Mouse (Mus musculus) embryonic facial prominence, embryonic 15.5 days (tissue): ENCODE measurements around the gene Tmco4. TPM values are rescaled to one million over a fixed set of nuclear protein-coding genes. Genes with fewer than 3 reads are reported as not detected.

Experiments used
- ATAC-seq: fragments of 200-750 bp; cut with Nextera tagmentation; 2 replicates; pipeline ENCODE4 v1.8.0; 2017; ENCODE audit warnings: low read depth, moderate TSS enrichment; ENCODE audit not compliant: insufficient number of reproducible peaks, low FRiP score, low TSS enrichment
- H3K27ac ChIP-seq: fragments of 300-500 bp; sonication (generic); replicated peaks from 2 replicates; pipeline ENCODE4 v1.5.1; 2015; ENCODE audit warnings: mild to moderate bottlenecking, inconsistent platforms
- H3K27me3 ChIP-seq: fragments of 300-500 bp; sonication (generic); 2 replicates; pipeline ENCODE4 v1.6.1; 2015; ENCODE audit warnings: inconsistent platforms
- H3K36me3 ChIP-seq: fragments of 300-500 bp; sonication (generic); 2 replicates; pipeline ENCODE4 v1.6.1; 2015; ENCODE audit warnings: mild to moderate bottlenecking, inconsistent platforms
- H3K4me1 ChIP-seq: fragments of 300-500 bp; sonication (generic); 2 replicates; pipeline ENCODE4 v1.6.1; 2015; ENCODE audit warnings: inconsistent platforms
- H3K4me2 ChIP-seq: fragments of 300-500 bp; sonication (generic); replicated peaks from 2 replicates; pipeline ENCODE4 v1.6.1; 2015; ENCODE audit warnings: mild to moderate bottlenecking, inconsistent platforms
- H3K4me3 ChIP-seq: fragments of 300-500 bp; sonication (generic); replicated peaks from 2 replicates; pipeline ENCODE4 v1.5.1; 2015; ENCODE audit warnings: mild to moderate bottlenecking, inconsistent platforms
- H3K9ac ChIP-seq: fragments of 300-500 bp; sonication (generic); 2 replicates; pipeline ENCODE4 v1.6.1; 2015; ENCODE audit warnings: inconsistent platforms
- H3K9me3 ChIP-seq: fragments of 300-500 bp; sonication (generic); replicated peaks from 2 replicates; pipeline ENCODE4 v1.6.1; 2016; ENCODE audit warnings: inconsistent platforms
- WGBS: fragments of 180-500 bp; shearing (Covaris S2); methylation state at CpG from one replicate; pipeline ENCODE4 v1.1.7; 2015; 5-methylcytosine and 5-hydroxymethylcytosine counted together
- polyA plus RNA-seq: library from polyadenylated mRNA; unstranded; fragments of >200 nt; fragmentation: Nextera tagmentation; extraction: Ambion mirVana; gene quantifications from 2 replicates; pipeline ENCODE4 v1.2.1, GENCODE M21; 2015

The Tmco4 gene
- polyA plus RNA-seq, 1 experiment from 2014 or later, result 6.4 TPM

DNA sequence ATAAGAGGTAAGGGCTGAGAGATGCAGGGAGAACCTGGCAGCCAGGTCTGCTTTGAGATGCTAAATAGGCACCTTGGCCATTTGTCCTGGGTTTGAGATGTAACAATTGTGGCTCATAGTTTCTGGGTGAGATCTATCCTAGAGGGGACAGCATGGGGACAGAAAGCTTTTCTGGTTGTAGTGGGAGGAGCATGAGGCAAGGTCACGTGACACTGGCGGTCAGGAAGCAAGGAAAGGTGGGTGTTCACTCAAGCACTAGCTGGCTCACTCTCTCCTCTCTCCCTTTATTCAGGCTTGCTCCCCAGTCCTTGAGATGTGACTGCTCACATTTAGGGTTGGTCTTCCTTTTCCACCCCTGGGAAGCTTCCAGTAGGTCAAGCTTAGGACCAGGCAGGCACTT lies 28.3 kb downstream of the Tmco4 start:
- H3K27ac ChIP-seq, result no peak overlapping the region
- 51% methylated on average over 2 of the region's 2 CpGs for WGBS

DNA sequence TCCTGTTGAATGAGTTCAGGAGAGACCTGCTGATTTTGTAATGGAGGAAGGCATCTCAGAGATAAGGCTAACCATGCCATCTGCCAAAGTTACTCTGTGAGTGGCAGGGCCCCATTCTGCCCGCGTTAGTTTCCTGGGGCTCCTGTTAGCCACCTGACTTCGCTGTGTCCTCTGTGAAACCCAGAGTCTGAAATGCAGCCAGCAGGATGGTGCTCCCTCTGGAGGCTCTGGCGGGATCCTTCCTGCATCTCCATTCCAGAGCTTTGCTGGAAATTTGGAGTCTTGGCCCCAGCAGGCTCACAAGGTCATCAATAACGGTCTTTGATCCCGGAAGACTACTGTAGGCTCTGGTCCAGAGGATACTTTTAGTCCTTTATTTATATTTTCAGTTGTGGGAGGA lies 28.7 kb downstream of the Tmco4 start:
- no peak for ATAC-seq
- no peaks in the 10 kb centered on the region for H3K4me1 ChIP-seq

More for the DNA sequence above, 28.3 kb downstream of the Tmco4 start:
- Histone ChIP-seq H3K27me3 (no peaks in the 10 kb centered on the region), H3K4me1 (no peaks in the 10 kb centered on the region), H3K36me3 (peaks cover 5% of the 10 kb centered on the region; the same call in 1 of the 2 replicates), H3K9me3 (no peaks in the 10 kb centered on the region), H3K4me3 (no peak overlapping the region), H3K4me2 (no peak overlapping the region), H3K9ac (no peak overlapping the region)
- ATAC-seq, result no peak

DNA sequence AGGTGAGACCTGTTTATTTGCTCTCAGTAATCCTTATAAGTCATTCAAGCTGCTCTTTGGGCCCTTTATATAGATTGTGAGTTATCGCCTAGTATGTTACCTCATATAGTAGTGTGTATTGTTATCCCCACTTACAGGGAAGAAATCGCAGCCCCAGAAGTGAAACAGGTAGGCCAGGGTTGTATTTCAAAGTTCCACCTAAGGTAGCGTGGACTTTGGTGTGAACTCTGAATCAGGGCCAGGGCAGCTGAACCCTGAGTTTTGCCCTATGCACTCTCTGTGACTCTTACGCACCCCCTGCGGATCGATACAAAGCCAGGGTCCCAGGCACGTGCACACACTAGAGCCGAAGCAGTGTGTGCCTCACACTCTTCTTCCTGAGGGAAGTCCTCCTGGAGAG lies 31.4 kb downstream of the Tmco4 start:
- ATAC-seq, result no peak
- Histone ChIP-seq H3K27ac (no peak overlapping the region), H3K4me2 (no peak overlapping the region), H3K9me3 (no peaks in the 10 kb centered on the region), H3K4me1 (no peaks in the 10 kb centered on the region), H3K9ac (no peak overlapping the region), H3K27me3 (no peaks in the 10 kb centered on the region), H3K4me3 (no peak overlapping the region), H3K36me3 (no peaks in the 10 kb centered on the region)
- WGBS, result 77% methylated on average over 8 of the region's 8 CpGs

More for the DNA sequence above, 28.7 kb downstream of the Tmco4 start:
- H3K4me3 ChIP-seq, result no peak overlapping the region
- 28% methylated on average over 6 of the region's 6 CpGs for WGBS
- no peaks in the 10 kb centered on the region for H3K27me3 ChIP-seq
- H3K36me3 ChIP-seq, result peaks cover 5% of the 10 kb centered on the region; the same call in 1 of the 2 replicates
- no peak overlapping the region for H3K9ac ChIP-seq
- no peak overlapping the region for H3K27ac ChIP-seq
- no peak overlapping the region for H3K4me2 ChIP-seq
- no peaks in the 10 kb centered on the region for H3K9me3 ChIP-seq

DNA sequence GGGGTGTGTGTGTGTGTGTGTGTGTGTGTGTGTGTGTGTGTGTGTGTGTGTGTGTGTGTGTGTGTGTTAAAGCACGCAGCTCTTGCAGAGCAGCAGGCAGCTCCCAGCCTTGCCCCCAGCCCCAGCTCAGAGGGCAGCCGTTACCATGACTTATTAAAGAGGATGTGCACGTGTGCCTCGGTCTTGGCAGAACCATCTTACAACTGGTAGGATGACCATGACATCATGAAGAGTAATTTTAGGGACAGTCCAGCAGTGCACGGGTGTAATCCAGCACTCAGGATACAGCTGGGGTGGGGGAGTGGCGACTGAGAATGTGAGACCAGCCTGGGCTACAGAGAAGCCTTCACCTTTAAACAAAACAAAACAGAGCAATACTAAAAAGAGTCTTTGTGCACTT lies 32.5 kb downstream of the Tmco4 start:
- no peak overlapping the region for H3K27ac ChIP-seq
- H3K4me2 ChIP-seq, result no peak overlapping the region
- no peak overlapping the region for H3K4me3 ChIP-seq
- no peak overlapping the region for H3K9ac ChIP-seq
- no peaks in the 10 kb centered on the region for H3K9me3 ChIP-seq
- no peak for ATAC-seq
- H3K27me3 ChIP-seq, result no peaks in the 10 kb centered on the region
- WGBS, result 47% methylated on average over 6 of the region's 6 CpGs
- H3K4me1 ChIP-seq, result no peaks in the 10 kb centered on the region
- no peaks in the 10 kb centered on the region for H3K36me3 ChIP-seq

DNA sequence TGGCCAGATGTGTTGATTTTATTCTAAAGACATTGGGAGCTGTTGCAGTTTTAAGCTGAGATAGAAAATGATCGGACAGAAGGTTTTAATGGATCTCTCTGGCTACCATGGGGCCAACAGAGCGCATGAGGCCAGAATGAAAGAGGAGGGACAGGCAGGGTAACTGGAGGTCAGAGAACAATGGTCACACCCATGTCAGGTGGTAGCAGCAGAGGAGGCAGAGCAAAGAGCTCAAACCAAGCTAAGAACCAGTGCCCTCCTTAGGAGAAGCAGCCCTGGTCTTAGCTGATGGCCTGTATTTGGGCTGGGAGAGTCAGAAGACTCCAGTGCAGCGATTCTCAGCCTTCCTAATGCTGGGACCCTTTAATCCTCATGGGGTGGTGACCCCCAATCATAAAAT lies 34.7 kb downstream of the Tmco4 start:
- WGBS, result 77% methylated on average over 3 of the region's 3 CpGs
- no peaks in the 10 kb centered on the region for H3K4me1 ChIP-seq
- H3K9me3 ChIP-seq, result no peaks in the 10 kb centered on the region
- no peaks in the 10 kb centered on the region for H3K27me3 ChIP-seq
- no peak overlapping the region for H3K27ac ChIP-seq
- no peak overlapping the region for H3K9ac ChIP-seq
- H3K4me2 ChIP-seq, result no peak overlapping the region
- H3K36me3 ChIP-seq, result no peaks in the 10 kb centered on the region
- no peak for ATAC-seq
- no peak overlapping the region for H3K4me3 ChIP-seq

DNA sequence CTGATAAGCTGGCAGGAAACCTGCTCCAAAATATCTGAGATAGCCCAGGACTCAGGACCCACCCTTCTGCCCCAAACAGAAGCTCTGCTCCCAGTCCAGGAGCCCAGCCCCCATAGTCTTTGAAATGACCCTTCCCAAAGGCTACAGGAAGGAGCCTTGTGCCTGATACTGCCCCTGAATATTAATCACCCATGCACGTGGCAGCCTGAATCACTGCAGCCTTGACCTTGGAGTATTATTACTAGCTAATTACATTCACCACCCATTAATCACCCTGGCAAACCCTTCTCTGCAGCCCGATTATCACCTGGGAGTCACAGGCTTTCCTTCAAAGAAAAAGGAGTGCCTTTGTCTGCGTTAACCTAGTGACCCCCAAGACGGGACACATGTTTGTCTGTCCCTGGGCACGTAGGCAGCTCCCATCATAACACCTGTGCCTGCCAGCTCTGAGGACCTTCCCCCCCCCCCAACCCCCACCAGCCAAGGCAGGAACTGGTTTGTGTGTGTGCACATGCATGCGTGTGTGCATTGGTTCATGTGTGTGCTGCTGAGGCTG lies 35.4 kb downstream of the Tmco4 start:
- WGBS, result 65% methylated on average over 6 of the region's 6 CpGs
- no peak overlapping the region for H3K4me2 ChIP-seq
- ATAC-seq, result no peak
- H3K36me3 ChIP-seq, result no peaks in the 10 kb centered on the region
- no peaks in the 10 kb centered on the region for H3K27me3 ChIP-seq
- H3K9me3 ChIP-seq, result no peaks in the 10 kb centered on the region
- H3K27ac ChIP-seq, result no peak overlapping the region
- no peak overlapping the region for H3K9ac ChIP-seq
- no peaks in the 10 kb centered on the region for H3K4me1 ChIP-seq
- no peak overlapping the region for H3K4me3 ChIP-seq

DNA sequence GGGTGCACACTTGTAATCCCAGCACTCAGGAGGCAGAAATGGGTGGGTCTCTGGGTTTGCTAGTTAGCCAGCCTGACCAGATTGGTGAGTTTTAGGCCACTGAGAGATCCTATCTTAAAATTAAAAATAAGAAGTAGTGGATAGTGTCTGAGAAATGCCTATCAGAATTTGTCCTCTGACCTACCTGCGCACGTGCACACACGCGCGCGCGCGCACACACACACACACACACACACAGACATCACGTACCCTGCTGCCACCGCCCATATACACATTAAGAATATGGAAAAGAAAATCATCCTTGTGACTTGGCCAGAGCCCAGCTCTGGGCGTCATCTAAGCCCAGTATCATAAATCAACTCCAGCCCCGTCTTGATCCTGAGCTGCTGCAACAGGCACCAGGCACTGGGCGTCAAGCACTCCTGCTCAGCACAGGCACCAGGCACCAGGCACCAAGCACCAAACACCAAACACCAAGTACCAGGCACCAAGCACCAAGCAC lies 38.6 kb downstream of the Tmco4 start:
- Histone ChIP-seq H3K27me3 (no peaks in the 10 kb centered on the region), H3K4me2 (no peak overlapping the region), H3K27ac (no peak overlapping the region), H3K4me3 (no peak overlapping the region), H3K9ac (no peak overlapping the region), H3K4me1 (no peaks in the 10 kb centered on the region), H3K9me3 (no peaks in the 10 kb centered on the region), H3K36me3 (no peaks in the 10 kb centered on the region)
- ATAC-seq, result no peak
- 89% methylated on average over 13 of the region's 13 CpGs for WGBS

DNA sequence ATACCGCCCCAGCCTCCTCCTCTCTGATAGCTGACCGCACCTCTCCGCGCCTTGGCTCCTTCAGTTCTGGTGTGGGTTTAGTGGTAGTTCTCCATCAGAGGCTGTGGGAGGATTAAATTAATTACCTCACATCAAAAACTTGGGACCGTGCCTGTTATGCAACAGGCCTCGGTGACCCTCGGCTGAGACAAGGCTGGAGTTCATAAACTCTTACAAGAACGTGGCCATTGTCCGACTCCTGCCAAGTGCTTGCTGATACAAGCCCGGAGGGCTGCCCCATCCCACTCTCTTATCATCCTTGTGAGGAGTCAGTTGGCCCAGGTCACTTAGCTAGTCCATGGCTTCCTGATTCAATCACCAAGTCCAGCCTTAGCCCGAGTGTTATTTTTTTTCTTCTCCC lies 40.6 kb downstream of the Tmco4 start:
- WGBS, result 88% methylated on average over 11 of the region's 11 CpGs

DNA sequence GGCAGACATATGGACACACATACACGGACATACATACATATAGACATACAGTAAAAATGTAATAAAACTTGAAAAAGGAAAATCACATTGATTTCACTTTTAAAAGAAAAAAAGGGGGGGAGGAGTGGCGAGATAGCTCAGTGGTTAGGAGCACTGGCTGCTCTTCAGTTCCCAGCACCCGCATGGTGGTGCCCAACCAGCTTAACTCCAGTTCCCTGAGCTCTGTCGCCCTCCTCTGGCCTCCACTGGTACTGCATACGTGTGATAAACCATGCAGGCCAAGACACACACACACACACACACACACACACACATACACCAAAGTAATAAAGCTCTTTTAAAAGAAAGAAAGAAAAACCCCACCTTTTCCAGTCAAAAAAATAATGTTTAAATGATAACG lies 42.1 kb downstream of the Tmco4 start:
- ATAC-seq, result no peak
- no peak overlapping the region for H3K4me2 ChIP-seq
- no peak overlapping the region for H3K27ac ChIP-seq
- WGBS, result 83% methylated on average over 6 of the region's 6 CpGs
- H3K4me3 ChIP-seq, result no peak overlapping the region
- no peaks in the 10 kb centered on the region for H3K9me3 ChIP-seq
- H3K9ac ChIP-seq, result no peak overlapping the region
- H3K27me3 ChIP-seq, result no peaks in the 10 kb centered on the region
- no peaks in the 10 kb centered on the region for H3K36me3 ChIP-seq
- H3K4me1 ChIP-seq, result no peaks in the 10 kb centered on the region

More for the DNA sequence above, 40.6 kb downstream of the Tmco4 start:
- Histone ChIP-seq H3K27ac (no peak overlapping the region), H3K4me1 (no peaks in the 10 kb centered on the region), H3K27me3 (no peaks in the 10 kb centered on the region), H3K4me3 (no peak overlapping the region), H3K4me2 (no peak overlapping the region), H3K36me3 (no peaks in the 10 kb centered on the region), H3K9me3 (no peaks in the 10 kb centered on the region), H3K9ac (no peak overlapping the region)
- no peak for ATAC-seq

DNA sequence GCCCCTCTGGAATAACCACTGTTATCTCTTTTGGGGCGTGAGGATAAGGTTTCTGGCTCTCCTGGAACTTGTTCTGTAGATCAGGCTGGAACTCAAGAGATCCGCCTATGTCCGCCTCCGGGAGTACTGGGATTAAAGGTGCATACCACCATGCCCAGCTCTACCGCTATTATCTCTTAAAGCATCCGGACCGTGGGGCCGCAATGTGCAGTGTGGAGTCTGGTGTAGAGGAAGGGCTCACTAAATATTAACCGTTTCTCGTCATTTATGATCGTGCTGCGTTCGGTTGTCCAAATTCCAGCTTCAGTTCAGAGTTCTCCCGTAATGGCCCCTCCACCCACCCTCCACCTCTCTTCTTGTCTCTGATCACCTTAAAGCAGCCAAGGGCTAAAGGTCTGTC lies 45.7 kb downstream of the Tmco4 start:
- Histone ChIP-seq H3K9me3 (no peaks in the 10 kb centered on the region), H3K4me2 (no peak overlapping the region), H3K9ac (no peak overlapping the region), H3K36me3 (no peaks in the 10 kb centered on the region), H3K27me3 (no peaks in the 10 kb centered on the region), H3K4me3 (no peak overlapping the region), H3K27ac (no peak overlapping the region), H3K4me1 (no peaks in the 10 kb centered on the region)
- ATAC-seq, result no peak
- 78% methylated on average over 14 of the region's 14 CpGs for WGBS

DNA sequence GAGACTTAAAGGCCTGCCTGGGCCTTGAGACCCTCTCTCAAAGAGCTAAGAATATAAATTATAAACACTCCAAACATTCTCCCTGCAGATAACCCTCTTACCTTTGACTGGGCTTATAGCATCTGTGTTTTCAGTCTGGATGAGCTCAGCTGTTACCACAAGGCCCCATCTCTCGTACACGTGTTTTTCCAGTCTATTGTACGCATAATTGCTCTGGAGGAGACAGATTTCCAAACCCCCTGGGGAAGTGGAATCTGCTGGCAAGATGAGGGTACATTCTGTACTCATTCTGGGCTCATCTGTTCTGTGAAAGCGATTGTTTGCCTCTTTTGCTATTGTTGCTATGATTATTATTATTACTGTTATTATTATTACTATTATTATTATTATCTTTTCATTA lies 46.3 kb downstream of the Tmco4 start:
- no peak overlapping the region for H3K4me2 ChIP-seq
- H3K27me3 ChIP-seq, result no peaks in the 10 kb centered on the region
- H3K4me3 ChIP-seq, result no peak overlapping the region
- H3K9ac ChIP-seq, result no peak overlapping the region
- H3K36me3 ChIP-seq, result no peaks in the 10 kb centered on the region
- no peaks in the 10 kb centered on the region for H3K9me3 ChIP-seq
- no peaks in the 10 kb centered on the region for H3K4me1 ChIP-seq
- no peak overlapping the region for H3K27ac ChIP-seq
- 44% methylated on average over 4 of the region's 4 CpGs for WGBS
- ATAC-seq, result no peak

DNA sequence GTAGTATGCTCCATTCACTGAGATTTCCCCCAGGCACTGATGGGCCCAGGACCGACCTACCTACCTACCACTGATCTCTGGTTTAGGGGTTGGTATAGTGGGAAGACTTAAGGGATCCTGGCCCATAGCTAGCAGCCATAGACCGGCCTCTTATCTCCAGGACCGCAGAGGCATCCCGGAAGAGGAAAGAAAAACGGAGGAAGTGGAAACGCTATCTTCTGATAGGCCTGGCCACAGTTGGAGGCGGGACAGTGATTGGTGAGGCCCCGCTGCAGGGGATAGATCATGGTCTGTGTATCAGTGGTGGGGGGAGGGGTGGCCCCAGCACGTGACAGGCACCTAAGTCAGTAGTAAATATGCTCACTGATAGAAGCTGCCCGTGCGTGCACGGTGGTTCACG lies 46.7 kb downstream of the Tmco4 start:
- no peaks in the 10 kb centered on the region for H3K36me3 ChIP-seq
- H3K9me3 ChIP-seq, result no peaks in the 10 kb centered on the region
- no peak overlapping the region for H3K9ac ChIP-seq
- no peak overlapping the region for H3K4me2 ChIP-seq
- H3K4me3 ChIP-seq, result no peak overlapping the region
- ATAC-seq, result no peak
- 67% methylated on average over 13 of the region's 13 CpGs for WGBS
- no peak overlapping the region for H3K27ac ChIP-seq
- H3K4me1 ChIP-seq, result no peaks in the 10 kb centered on the region
- no peaks in the 10 kb centered on the region for H3K27me3 ChIP-seq
